Mouse (Mus musculus) bone marrow macrophage, adult 2 months (primary cell): ENCODE data around the gene Cdk19.
A peak's percentile ranks its signal among the peaks of the same experiment; 100 is the strongest.

Experiments used
- CTCF ChIP-seq: IDR thresholded peaks from 2 replicates; pipeline ENCODE4 v1.5.1; 2012; ENCODE audit warnings: low read depth, mild to moderate bottlenecking, low read length, moderate library complexity
- POLR2A ChIP-seq: IDR thresholded peaks from 2 replicates; pipeline ENCODE4 v1.6.1; 2012; ENCODE audit warnings: mild to moderate bottlenecking, low read depth, low read length, borderline replicate concordance

DNA sequence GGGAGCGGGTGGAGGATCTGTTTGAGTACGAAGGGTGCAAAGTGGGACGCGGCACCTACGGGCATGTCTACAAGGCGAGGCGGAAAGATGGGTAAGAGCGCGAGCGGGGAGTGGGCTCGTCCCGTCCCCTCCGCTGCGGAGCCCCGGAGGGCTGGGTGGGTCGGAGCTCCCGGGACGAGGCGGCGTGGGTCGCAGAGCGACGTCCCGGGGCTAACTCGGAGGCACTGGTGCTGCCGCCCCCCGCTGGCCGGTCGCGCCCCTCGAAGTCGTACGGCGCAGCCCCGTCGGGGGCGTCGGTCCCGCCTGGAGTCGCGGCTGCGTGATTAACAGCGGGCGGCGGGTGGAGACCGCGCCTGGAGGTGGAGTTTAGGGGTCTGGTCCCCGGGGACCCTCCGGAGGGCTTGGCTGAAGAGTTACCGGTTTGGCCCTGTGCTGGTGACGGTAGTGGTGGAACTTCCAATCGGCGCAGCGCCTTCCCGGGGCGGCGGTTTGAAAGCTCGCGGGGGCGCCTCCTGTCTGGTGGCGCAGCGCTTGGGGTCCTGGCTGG lies 10.3 kb downstream of the Cdk19 start:
- TF ChIP-seq CTCF (peak; percentile 24; the same call in 1 of the 2 replicates), POLR2A (no peak)
